Mouse (Mus musculus) erythroblast, embryonic 14.5 days (primary cell): ENCODE measurements around the gene Cd28. TPM values are rescaled to one million over a fixed set of nuclear protein-coding genes. Genes with fewer than 3 reads are reported as not detected.

Source experiments
- H3K27me3 ChIP-seq: 2 replicates; pipeline ENCODE4 v1.6.1; 2012; ENCODE audit warnings: inconsistent platforms; ENCODE audit not compliant: control insufficient read depth
- H3K36me3 ChIP-seq: 2 replicates; pipeline ENCODE4 v1.6.1; 2012; ENCODE audit warnings: mild to moderate bottlenecking, inconsistent platforms; ENCODE audit not compliant: control insufficient read depth
- H3K4me1 ChIP-seq: 2 replicates; pipeline ENCODE4 v1.6.1; 2012; ENCODE audit warnings: inconsistent platforms; ENCODE audit not compliant: control insufficient read depth
- H3K4me3 ChIP-seq: replicated peaks from 2 replicates; pipeline ENCODE3; 2012; ENCODE audit warnings: moderate library complexity, mild to moderate bottlenecking, inconsistent platforms
- H3K9me3 ChIP-seq: 2 replicates; pipeline ENCODE4 v1.6.1; 2012; ENCODE audit warnings: low read length, inconsistent platforms, mixed read lengths; ENCODE audit not compliant: control insufficient read depth
- GATA1 ChIP-seq: IDR thresholded peaks from 2 replicates; pipeline ENCODE4 v1.6.1; 2012; ENCODE audit warnings: low read length, inconsistent platforms, mixed read lengths
- TAL1 ChIP-seq: IDR thresholded peaks from 3 replicates; pipeline ENCODE4 v1.6.1; 2012; ENCODE audit warnings: low read length, inconsistent platforms, mixed read lengths
- polyA plus RNA-seq: library from polyadenylated mRNA; stranded (reverse); fragments of >175 nt; gene quantifications from 2 replicates; pipeline ENCODE4 v1.2.3, GENCODE M21; 2012

Gene Cd28
- polyA plus RNA-seq, 1 experiment = 0.02 TPM

DNA sequence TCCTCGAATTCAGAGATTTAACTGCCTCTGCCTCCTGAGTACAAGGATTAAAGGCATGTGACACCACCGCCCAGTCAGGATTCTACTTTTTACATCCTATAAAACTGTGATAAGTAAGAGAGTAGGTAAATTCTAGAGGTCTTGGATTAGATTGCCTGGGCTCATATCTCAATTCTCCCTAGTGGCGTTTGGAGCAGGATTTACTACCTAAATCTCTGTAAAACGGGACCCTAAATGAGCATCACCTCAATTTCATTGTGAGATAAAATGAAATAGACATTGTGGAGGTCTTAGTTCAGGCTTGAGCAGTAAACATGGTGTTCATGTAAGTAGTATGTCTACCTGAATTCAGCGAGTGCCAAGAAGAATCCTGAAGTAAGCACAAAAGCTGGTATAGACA is 30.3 kb downstream of the Cd28 start:
- no peaks in the 10 kb centered on the region for H3K36me3 ChIP-seq
- no peaks in the 10 kb centered on the region for H3K4me1 ChIP-seq
- no peaks in the 10 kb centered on the region for H3K9me3 ChIP-seq
- H3K27me3 ChIP-seq = no peaks in the 10 kb centered on the region
- TF ChIP-seq TAL1 (no peak), GATA1 (no peak)
- no peak overlapping the region for H3K4me3 ChIP-seq

DNA sequence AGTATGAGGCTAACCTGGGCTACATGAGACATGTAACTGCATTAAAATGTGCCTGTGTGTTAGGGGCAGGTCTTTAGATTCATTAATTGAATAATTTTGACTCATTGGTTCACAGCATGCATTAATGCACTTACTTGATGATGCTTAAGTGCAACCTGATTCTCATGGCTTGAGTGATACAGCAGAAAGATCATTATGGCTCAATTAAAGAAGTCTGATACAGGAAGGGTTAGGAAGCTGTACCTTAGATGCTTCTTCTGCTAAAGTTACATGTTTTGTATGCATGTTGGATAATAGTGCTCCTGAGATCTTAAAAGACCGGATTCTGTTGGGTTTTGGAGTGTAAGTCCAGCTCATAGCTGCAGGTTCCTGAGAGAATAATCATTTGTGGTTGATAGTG is 31.7 kb downstream of the Cd28 start:
- no peak overlapping the region for H3K4me3 ChIP-seq
- no peaks in the 10 kb centered on the region for H3K9me3 ChIP-seq
- TF ChIP-seq GATA1 (no peak), TAL1 (no peak)
- H3K4me1 ChIP-seq = no peaks in the 10 kb centered on the region
- no peaks in the 10 kb centered on the region for H3K36me3 ChIP-seq
- no peaks in the 10 kb centered on the region for H3K27me3 ChIP-seq

DNA sequence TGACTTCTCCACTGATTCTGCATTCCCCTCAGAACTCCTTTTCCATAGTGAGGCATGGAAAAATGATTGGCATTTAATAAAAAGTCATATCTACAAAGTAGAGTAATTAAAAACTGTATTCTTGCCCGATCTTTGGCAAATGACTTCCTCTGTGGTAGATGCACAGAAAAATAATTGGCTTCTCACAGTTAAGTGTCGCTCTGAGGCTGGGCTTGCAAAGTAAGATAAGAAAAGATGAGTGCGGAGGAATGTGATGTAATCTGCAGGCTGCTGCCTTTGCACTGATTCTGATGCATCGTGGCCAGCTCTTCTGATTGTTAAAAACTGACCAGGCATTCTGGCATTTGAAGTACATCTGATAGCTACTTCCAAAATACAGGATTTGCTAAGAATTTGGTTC is 32.3 kb downstream of the Cd28 start:
- Histone ChIP-seq H3K4me1 (no peaks in the 10 kb centered on the region), H3K36me3 (no peaks in the 10 kb centered on the region), H3K9me3 (no peaks in the 10 kb centered on the region), H3K4me3 (no peak overlapping the region), H3K27me3 (no peaks in the 10 kb centered on the region)
- TF ChIP-seq GATA1 (no peak), TAL1 (no peak)

DNA sequence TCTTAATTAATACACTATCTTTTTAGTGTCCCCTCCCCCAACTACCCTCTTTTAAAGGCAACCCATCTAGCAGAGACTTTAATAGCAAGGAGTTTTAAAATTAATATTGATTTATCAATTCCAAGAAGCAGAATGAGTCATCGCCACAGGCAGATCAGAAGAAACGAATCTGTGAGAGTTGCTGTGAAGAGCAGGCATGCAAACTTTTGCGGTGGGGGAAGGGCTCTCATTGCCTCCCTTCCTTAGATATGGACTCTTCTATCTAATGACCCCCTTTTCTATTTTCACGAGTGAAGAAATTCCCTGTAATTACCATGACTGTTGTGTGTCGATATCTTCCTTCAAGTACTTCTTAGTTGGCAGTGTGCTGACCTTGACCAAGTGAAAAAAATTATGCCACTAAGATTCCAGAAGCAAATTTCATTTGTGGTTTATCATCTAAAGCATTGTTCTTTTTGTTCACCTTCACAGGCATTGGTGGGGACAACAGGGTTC is 32.8 kb downstream of the Cd28 start:
- TF ChIP-seq TAL1 (no peak), GATA1 (no peak)
- Histone ChIP-seq H3K4me1 (no peaks in the 10 kb centered on the region), H3K36me3 (no peaks in the 10 kb centered on the region), H3K27me3 (no peaks in the 10 kb centered on the region), H3K9me3 (no peaks in the 10 kb centered on the region), H3K4me3 (no peak overlapping the region)

DNA sequence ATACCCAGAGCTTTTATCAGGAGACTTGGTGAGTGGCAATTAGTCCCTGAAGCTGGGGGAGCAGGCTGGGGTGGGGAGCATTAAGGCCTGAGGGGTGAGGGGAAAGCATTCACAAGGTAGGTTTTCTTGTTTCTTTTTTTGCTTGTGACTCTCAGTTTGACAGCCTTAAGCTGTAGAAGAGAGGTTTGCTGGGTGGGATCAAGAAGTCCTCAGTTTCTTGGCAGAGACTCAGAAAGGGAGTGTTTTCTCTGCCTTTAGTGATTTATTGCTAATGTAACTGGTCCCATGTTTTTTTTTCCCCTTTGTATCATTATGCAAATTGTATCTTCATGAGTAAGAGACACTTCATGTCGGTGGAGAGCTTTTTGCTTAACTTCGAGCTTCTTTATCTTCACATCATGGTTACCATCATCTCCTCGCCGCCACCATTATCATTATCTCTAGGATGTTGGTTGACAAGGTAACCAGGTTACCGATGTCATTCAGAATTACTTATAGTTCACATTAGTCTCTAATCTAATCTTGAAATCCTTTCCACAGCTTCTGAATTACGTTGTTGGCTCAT is 33.7 kb downstream of the Cd28 start:
- Histone ChIP-seq H3K4me1 (no peaks in the 10 kb centered on the region), H3K4me3 (no peak overlapping the region)
- no peak for TF ChIP-seq GATA1
- no peak for TF ChIP-seq TAL1

DNA sequence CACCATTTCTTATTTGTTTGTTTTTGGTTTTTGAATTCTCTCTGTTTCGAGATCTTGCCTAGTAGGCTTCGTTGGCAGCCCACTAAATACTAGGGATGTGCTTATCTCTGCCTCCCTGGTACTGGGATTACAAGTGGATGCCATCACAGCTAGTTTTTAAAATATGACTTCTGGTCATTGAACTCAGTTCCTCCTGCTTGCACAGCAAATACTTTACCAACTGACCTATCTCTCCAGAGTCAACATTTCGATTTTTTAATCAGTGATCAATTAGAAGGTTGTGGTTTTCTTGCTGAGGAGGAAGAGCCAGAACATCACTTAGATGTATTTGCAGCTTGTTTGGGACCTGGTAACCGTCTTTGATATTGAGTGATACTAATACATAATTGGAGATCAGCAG is 34.4 kb downstream of the Cd28 start:
- no peaks in the 10 kb centered on the region for H3K27me3 ChIP-seq
- no peaks in the 10 kb centered on the region for H3K36me3 ChIP-seq
- TF ChIP-seq TAL1 (no peak), GATA1 (no peak)
- no peaks in the 10 kb centered on the region for H3K9me3 ChIP-seq
- no peaks in the 10 kb centered on the region for H3K4me1 ChIP-seq
- no peak overlapping the region for H3K4me3 ChIP-seq

More for the DNA sequence above, 33.7 kb downstream of the Cd28 start:
- Histone ChIP-seq H3K36me3 (no peaks in the 10 kb centered on the region), H3K9me3 (no peaks in the 10 kb centered on the region), H3K27me3 (no peaks in the 10 kb centered on the region)

DNA sequence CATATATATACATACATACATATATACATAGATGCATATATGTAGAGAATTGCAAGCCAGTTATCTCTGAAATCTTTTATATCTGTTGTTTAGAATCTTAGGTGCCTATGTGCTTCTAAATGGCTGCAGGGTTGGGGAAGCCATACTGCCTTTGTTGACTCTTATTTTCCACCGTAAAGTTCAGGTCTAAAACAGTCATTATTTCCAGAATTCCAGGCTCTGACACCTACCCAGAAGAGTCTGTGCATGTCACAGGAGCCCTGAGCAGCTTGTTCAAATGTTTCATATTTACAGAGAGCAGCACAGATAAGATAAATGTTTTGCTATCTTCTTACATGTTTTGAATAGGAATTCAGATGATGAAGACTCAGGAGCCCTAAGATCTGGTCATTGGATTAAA is 36.4 kb downstream of the Cd28 start:
- H3K4me1 ChIP-seq = no peaks in the 10 kb centered on the region
- H3K4me3 ChIP-seq = no peak overlapping the region
- no peaks in the 10 kb centered on the region for H3K36me3 ChIP-seq
- no peaks in the 10 kb centered on the region for H3K27me3 ChIP-seq
- no peaks in the 10 kb centered on the region for H3K9me3 ChIP-seq
- no peak for TF ChIP-seq TAL1
- no peak for TF ChIP-seq GATA1

DNA sequence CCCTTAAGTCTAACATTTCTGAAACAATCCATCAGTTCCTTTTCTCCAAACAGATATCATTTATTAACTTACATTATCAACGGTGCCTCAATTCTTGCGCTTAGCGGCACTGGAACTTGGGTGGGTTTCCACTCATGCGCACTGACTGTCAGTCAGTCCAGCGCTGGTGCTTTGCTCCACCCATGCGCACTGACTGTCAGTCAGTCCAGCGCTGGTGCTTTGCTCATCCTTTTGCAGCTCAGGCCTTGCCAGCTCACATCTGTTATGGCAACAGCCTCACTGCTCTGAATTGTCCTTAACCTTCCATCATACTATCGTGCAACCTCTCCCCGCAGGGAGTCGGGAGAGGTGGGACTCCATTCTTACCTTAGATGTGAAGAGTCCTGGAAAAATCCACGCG is 37.4 kb downstream of the Cd28 start:
- Histone ChIP-seq H3K4me1 (no peaks in the 10 kb centered on the region), H3K36me3 (no peaks in the 10 kb centered on the region), H3K9me3 (no peaks in the 10 kb centered on the region), H3K27me3 (no peaks in the 10 kb centered on the region), H3K4me3 (no peak overlapping the region)
- TF ChIP-seq TAL1 (no peak), GATA1 (no peak)

DNA sequence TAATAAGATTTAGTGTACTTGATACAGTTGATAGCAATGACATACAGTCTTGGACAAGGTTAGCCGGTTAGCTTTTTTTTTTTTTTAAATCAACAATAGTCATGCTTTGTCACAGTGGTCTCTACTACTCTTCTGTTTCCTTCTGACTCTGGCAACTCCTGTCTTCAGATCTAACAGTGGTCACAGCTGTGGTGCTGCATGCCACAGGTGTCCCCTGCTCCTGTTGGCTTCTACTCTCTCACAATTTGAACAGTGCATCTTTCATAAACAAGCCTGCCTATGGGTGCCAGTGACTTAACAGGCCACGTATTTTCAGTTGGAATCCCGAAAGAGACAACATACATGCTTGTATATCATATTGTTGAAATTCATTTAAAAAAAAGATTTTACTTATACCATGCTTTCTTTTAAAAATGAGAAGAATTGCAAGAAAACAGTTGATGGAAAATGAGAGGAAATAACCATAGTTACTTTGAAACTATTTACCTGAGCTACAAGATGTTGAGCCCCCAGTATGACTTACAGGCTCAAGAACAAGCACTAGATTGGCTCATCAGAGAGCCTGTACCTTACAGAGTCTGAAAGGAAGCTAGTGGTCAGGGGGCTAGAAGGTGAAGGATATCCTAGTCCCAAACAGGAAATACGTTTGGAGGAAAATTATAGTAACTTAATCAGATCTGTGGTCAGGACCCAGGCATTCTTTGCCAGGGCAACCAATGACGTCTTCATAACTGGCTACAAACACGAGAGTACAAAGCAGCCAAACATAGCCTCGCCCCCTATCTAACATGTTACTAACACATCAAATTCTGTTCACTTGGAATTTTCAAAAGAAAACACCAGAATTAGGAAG is 39.0 kb downstream of the Cd28 start:
- TF ChIP-seq TAL1 (no peak), GATA1 (no peak)
- no peaks in the 10 kb centered on the region for H3K27me3 ChIP-seq
- no peaks in the 10 kb centered on the region for H3K4me1 ChIP-seq
- H3K9me3 ChIP-seq = no peaks in the 10 kb centered on the region
- H3K4me3 ChIP-seq = no peak overlapping the region
- no peaks in the 10 kb centered on the region for H3K36me3 ChIP-seq
